Mouse (Mus musculus): ENCODE data around the gene Junb. TPM values are rescaled to one million over a fixed set of nuclear protein-coding genes. Genes with fewer than 3 reads are reported as not detected.
A peak's percentile ranks its signal among the peaks of the same experiment; 100 is the strongest.

Gene Junb
- polyA plus RNA-seq, 1 experiment, result 71.1 TPM

GRCm38 (mm10) chr8:84989810-84990209 lies 11.3 kb upstream of the Junb start:
- peak overlapping the region; percentile 62 for H3K4me3 ChIP-seq (ENCODE audit: insufficient read depth, low read length)
- peak; percentile 61; the same call in 1 of the 2 replicates for TF ChIP-seq CTCF (IDR thresholded peaks at IDR 0.05; ENCODE audit: low read depth, low read length)
- TF ChIP-seq POLR2A (IDR thresholded peaks at IDR 0.05; ENCODE audit: borderline replicate concordance, low read depth, low read length), result no peak
- H3K4me1 ChIP-seq (ENCODE audit: control insufficient read depth, insufficient read depth, low read length), result peaks cover 20% of the 10 kb centered on the region

GRCm38 (mm10) chr8:84989311-84989731 lies 10.8 kb upstream of the Junb start:
- Histone ChIP-seq H3K4me3 (ENCODE audit: insufficient read depth, low read length) (no peak overlapping the region), H3K27ac (ENCODE audit: insufficient read depth, low read depth, low read length) (no peak overlapping the region), H3K4me1 (ENCODE audit: control insufficient read depth, insufficient read depth, low read length) (peaks cover 23% of the 10 kb centered on the region)
- no peak for TF ChIP-seq CTCF (IDR thresholded peaks at IDR 0.05; ENCODE audit: low read depth, low read length)
- no peak for TF ChIP-seq POLR2A (IDR thresholded peaks at IDR 0.05; ENCODE audit: borderline replicate concordance, low read depth, low read length)

More at GRCm38 (mm10) chr8:84989810-84990209, 11.3 kb upstream of the Junb start:
- peak overlapping the region; percentile 46 for H3K27ac ChIP-seq (ENCODE audit: insufficient read depth, low read depth, low read length)

GRCm38 (mm10) chr8:84987903-84988302 lies 9.4 kb upstream of the Junb start:
- no peak overlapping the region for H3K27ac ChIP-seq (ENCODE audit: insufficient read depth, low read depth, low read length)

GRCm38 (mm10) chr8:84987388-84987787 lies 8.9 kb upstream of the Junb start:
- H3K4me3 ChIP-seq (ENCODE audit: insufficient read depth, low read length), result no peak overlapping the region
- no peak for TF ChIP-seq POLR2A (IDR thresholded peaks at IDR 0.05; ENCODE audit: borderline replicate concordance, low read depth, low read length)
- TF ChIP-seq CTCF (IDR thresholded peaks at IDR 0.05; ENCODE audit: low read depth, low read length), result no peak
- H3K4me1 ChIP-seq (ENCODE audit: control insufficient read depth, insufficient read depth, low read length), result peaks cover 40% of the 10 kb centered on the region
- no peak overlapping the region for H3K27ac ChIP-seq (ENCODE audit: insufficient read depth, low read depth, low read length)

More at GRCm38 (mm10) chr8:84987903-84988302, 9.4 kb upstream of the Junb start:
- no peak overlapping the region for H3K4me3 ChIP-seq (ENCODE audit: insufficient read depth, low read length)
- TF ChIP-seq POLR2A (IDR thresholded peaks at IDR 0.05; ENCODE audit: borderline replicate concordance, low read depth, low read length), result no peak
- TF ChIP-seq CTCF (IDR thresholded peaks at IDR 0.05; ENCODE audit: low read depth, low read length), result no peak
- H3K4me1 ChIP-seq (ENCODE audit: control insufficient read depth, insufficient read depth, low read length), result peaks cover 37% of the 10 kb centered on the region

GRCm38 (mm10) chr8:84986379-84986945 lies 7.9 kb upstream of the Junb start:
- H3K4me1 ChIP-seq (ENCODE audit: control insufficient read depth, insufficient read depth, low read length), result peaks cover 49% of the 10 kb centered on the region

GRCm38 (mm10) chr8:84985684-84986378 lies 7.3 kb upstream of the Junb start:
- Histone ChIP-seq H3K27ac (ENCODE audit: insufficient read depth, low read depth, low read length) (peak overlapping the region; percentile 99), H3K4me1 (ENCODE audit: control insufficient read depth, insufficient read depth, low read length) (peaks cover 52% of the 10 kb centered on the region), H3K4me3 (ENCODE audit: insufficient read depth, low read length) (peak overlapping the region; percentile 71)
- no peak for TF ChIP-seq POLR2A (IDR thresholded peaks at IDR 0.05; ENCODE audit: borderline replicate concordance, low read depth, low read length)
- no peak for TF ChIP-seq CTCF (IDR thresholded peaks at IDR 0.05; ENCODE audit: low read depth, low read length)

More at GRCm38 (mm10) chr8:84986379-84986945, 7.9 kb upstream of the Junb start:
- Histone ChIP-seq H3K4me3 (ENCODE audit: insufficient read depth, low read length) (peak overlapping the region; percentile 71), H3K27ac (ENCODE audit: insufficient read depth, low read depth, low read length) (peak overlapping the region; percentile 99)
- no peak for TF ChIP-seq CTCF (IDR thresholded peaks at IDR 0.05; ENCODE audit: low read depth, low read length)
- no peak for TF ChIP-seq POLR2A (IDR thresholded peaks at IDR 0.05; ENCODE audit: borderline replicate concordance, low read depth, low read length)

DNA sequence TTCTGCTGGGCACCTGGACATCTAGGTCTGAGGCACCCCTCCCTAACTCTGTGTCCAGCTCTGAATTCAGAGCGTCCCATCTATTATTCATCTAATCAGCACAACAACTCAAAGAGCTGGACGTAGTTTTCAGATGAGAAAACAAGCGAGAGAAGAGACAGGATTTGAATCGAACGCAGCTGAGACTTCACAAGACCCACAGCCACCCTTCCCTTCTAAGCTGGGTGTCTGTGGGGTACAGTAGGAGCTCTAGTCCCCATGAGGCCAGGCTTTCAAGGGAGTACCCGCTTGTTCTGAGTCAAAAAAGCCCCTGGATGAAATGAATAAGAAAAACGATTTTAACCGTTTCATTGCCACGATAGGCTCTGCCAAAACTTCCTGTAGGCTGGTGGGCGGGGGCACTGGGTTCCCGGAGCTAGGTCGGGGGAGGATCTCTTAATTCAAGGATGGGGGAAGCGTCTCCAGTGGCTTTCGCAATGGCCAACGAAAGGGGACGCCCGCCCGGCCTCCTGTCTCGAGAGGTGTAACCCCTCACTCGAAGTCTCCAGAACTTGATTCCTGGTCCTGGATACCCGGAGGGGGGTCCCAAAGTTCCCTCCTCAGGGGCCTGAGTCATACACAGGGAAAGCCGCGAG lies 6.6 kb upstream of the Junb start:
- Histone ChIP-seq H3K4me1 (ENCODE audit: control insufficient read depth, insufficient read depth, low read length) (peaks cover 53% of the 10 kb centered on the region), H3K27ac (ENCODE audit: insufficient read depth, low read depth, low read length) (peak overlapping the region; percentile 99), H3K4me3 (ENCODE audit: insufficient read depth, low read length) (peak overlapping the region; percentile 71)
- TF ChIP-seq POLR2A (IDR thresholded peaks at IDR 0.05; ENCODE audit: borderline replicate concordance, low read depth, low read length) (no peak), CTCF (IDR thresholded peaks at IDR 0.05; ENCODE audit: low read depth, low read length) (no peak; the same call in 1 of the 2 replicates)

GRCm38 (mm10) chr8:84984294-84985048 lies 6.0 kb upstream of the Junb start:
- TF ChIP-seq CTCF (IDR thresholded peaks at IDR 0.05; ENCODE audit: low read depth, low read length) (no peak), POLR2A (IDR thresholded peaks at IDR 0.05; ENCODE audit: borderline replicate concordance, low read depth, low read length) (no peak)
- peak overlapping the region; percentile 99 for H3K27ac ChIP-seq (ENCODE audit: insufficient read depth, low read depth, low read length)
- H3K4me1 ChIP-seq (ENCODE audit: control insufficient read depth, insufficient read depth, low read length), result peaks cover 53% of the 10 kb centered on the region
- H3K4me3 ChIP-seq (ENCODE audit: insufficient read depth, low read length), result peak overlapping the region; percentile 71

DNA sequence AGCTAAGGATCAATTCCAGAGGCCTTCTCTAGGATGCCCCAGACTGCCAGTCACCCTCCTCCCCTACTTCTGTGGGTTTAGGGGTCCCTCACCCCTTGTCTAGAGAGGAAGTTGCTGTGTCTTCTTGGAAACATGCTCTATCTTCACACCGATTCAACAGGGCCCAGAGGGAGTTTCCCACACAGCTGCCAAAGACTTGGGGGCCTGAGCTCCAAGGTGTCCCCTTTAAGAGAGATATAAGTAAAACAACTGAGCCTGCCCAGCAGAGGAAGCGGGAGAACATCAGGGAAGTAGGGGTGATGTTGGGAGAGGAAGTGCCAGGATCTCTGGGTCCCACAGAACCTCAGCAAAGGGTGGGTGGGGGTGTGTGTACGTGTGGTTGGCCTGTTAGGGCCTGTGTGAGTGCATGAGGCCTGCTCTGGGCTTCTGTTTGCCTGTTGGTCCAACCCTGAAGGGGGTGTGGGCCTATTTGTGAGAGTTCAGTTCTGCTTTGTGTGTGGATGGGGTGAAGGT lies 4.0 kb upstream of the Junb start:
- Histone ChIP-seq H3K27ac (ENCODE audit: insufficient read depth, low read depth, low read length) (peak overlapping the region; percentile 94), H3K4me3 (ENCODE audit: insufficient read depth, low read length) (peak overlapping the region; percentile 18)
- no peak for TF ChIP-seq CTCF (IDR thresholded peaks at IDR 0.05; ENCODE audit: low read depth, low read length)
- TF ChIP-seq POLR2A (IDR thresholded peaks at IDR 0.05; ENCODE audit: borderline replicate concordance, low read depth, low read length), result no peak

More for the DNA sequence above, 4.0 kb upstream of the Junb start:
- peaks cover 52% of the 10 kb centered on the region for H3K4me1 ChIP-seq (ENCODE audit: control insufficient read depth, insufficient read depth, low read length)

All from bone marrow macrophage, adult 2 months (primary cell).